Mouse (Mus musculus): ENCODE results near the gene Trappc13. TPM values are rescaled to one million over a fixed set of nuclear protein-coding genes. Genes with fewer than 3 reads are reported as not detected.
"Not testable (repeated sequence)": the region's sequence is repeated elsewhere in the genome, so short reads cannot be mapped to it uniquely, and the experiment has no call there.

The Trappc13 gene
- 66.2 and 69.8 TPM in 2 replicates for polyA plus RNA-seq (2015; fragmentation: Nextera tagmentation; extraction: Ambion mirVana)

DNA sequence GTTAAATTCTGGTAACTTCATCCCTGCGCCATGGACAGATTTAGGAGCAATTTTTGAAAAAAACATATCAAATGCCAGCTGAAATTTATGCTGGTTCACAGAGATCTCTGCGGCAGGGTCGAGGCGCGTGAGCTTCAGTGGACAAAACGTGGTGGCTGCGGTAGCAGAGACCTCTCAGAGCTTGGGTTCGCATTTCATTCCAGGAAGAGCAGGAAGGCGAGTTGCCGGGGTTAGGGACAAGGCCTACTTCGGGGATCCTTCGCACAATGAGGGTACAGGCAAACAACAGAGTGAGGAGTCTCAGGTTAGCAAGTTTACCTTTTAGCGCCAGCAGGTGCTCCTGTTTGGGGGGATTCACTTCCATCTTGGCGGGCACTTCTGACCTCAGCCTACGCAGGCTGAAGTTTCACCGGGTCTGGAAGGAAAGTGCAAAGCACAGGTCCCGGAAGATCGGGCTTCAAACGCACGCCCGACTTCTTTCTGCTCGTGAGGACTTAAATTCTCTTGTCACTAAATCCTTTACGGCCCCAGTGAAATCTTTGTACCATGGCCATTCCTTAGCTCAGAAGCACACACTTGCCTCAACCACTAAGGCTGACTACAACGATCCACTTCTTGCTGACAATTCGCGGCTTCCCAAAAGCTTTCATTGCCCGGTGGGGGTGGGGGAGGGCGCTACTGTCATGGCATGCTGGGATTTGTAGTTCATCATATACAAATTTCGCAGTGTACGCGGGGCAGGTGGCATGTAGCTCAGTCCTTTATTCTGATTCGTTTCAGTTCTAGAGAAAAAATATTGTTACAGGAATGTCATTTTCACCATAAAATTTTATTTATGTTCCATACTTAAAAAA is at the start of gene Trappc13:
Gene Trappc13 (minus strand): TSS at position 674 of the 854 bp plus-strand sequence.
- peak; percentile 93 for ATAC-seq (replicated peaks; ENCODE audit: low FRiP score)
- Histone ChIP-seq H3K4me2 (peak within 1 kb of the TSS; percentile 65), H3K4me1 (peaks cover 12% of the 10 kb centered on the region)

GRCm38 (mm10) chr13:104227478-104227877 is 49.2 kb upstream of the Trappc13 start:
- Histone ChIP-seq H3K27me3 (no peaks in the 10 kb centered on the region), H3K4me1 (peaks cover 10% of the 10 kb centered on the region), H3K9me3 (replicated peaks) (no peaks in the 10 kb centered on the region), H3K4me3 (replicated peaks) (peak overlapping the region; percentile 87), H3K27ac (no peak overlapping the region), H3K4me2 (peak overlapping the region; percentile 62), H3K36me3 (peaks cover 9% of the 10 kb centered on the region; the same call in 1 of the 2 replicates), H3K9ac (peak overlapping the region; percentile 79)
- 60% methylated on average over 3 of the region's 3 CpGs for WGBS
- no peak for ATAC-seq (replicated peaks; ENCODE audit: low FRiP score)

More for the DNA sequence above, at the start of gene Trappc13:
- Histone ChIP-seq H3K9ac (peak within 1 kb of the TSS; percentile 68), H3K4me3 (replicated peaks) (peak within 1 kb of the TSS; percentile 83), H3K27ac (peak within 1 kb of the TSS; percentile 91), H3K27me3 (no peaks in the 10 kb centered on the region), H3K36me3 (peaks cover 28% of the 10 kb centered on the region), H3K9me3 (replicated peaks) (no peaks in the 10 kb centered on the region)
- under 1% methylated on average over 32 of the region's 32 CpGs for WGBS

GRCm38 (mm10) chr13:104204313-104204712 is 26.0 kb upstream of the Trappc13 start:
- Histone ChIP-seq H3K27ac (no peak overlapping the region), H3K4me3 (replicated peaks) (no peak overlapping the region), H3K27me3 (no peaks in the 10 kb centered on the region), H3K4me1 (no peaks in the 10 kb centered on the region), H3K9ac (no peak overlapping the region), H3K9me3 (replicated peaks) (no peaks in the 10 kb centered on the region), H3K36me3 (peaks cover 48% of the 10 kb centered on the region), H3K4me2 (no peak overlapping the region)
- 68% methylated on average over 1 of the region's 1 CpGs for WGBS
- ATAC-seq (replicated peaks; ENCODE audit: low FRiP score), result no peak

GRCm38 (mm10) chr13:104195891-104196290 is 17.6 kb upstream of the Trappc13 start:
- H3K4me1 ChIP-seq; H3K4me2 ChIP-seq; H3K27me3 ChIP-seq; H3K4me3 ChIP-seq (replicated peaks); H3K9me3 ChIP-seq (replicated peaks); ATAC-seq (replicated peaks; ENCODE audit: low FRiP score); H3K9ac ChIP-seq; H3K27ac ChIP-seq: not testable (repeated sequence)
- H3K36me3 ChIP-seq, result peaks cover 57% of the 10 kb centered on the region

- H3K27me3 ChIP-seq, result no peaks in the 10 kb centered on the region
- no peak for ATAC-seq (replicated peaks; ENCODE audit: low FRiP score)
- no peak overlapping the region for H3K27ac ChIP-seq
- H3K9me3 ChIP-seq (replicated peaks), result no peaks in the 10 kb centered on the region
- H3K4me3 ChIP-seq (replicated peaks), result no peak overlapping the region
- H3K4me1 ChIP-seq, result no peaks in the 10 kb centered on the region
- no peak overlapping the region for H3K9ac ChIP-seq
- H3K36me3 ChIP-seq, result peaks cover 65% of the 10 kb centered on the region
- H3K4me2 ChIP-seq, result no peak overlapping the region
- 85% methylated on average over 4 of the region's 4 CpGs for WGBS
Observed at GRCm38 (mm10) chr13:104187357-104187756, 9.1 kb upstream of the Trappc13 start.

DNA sequence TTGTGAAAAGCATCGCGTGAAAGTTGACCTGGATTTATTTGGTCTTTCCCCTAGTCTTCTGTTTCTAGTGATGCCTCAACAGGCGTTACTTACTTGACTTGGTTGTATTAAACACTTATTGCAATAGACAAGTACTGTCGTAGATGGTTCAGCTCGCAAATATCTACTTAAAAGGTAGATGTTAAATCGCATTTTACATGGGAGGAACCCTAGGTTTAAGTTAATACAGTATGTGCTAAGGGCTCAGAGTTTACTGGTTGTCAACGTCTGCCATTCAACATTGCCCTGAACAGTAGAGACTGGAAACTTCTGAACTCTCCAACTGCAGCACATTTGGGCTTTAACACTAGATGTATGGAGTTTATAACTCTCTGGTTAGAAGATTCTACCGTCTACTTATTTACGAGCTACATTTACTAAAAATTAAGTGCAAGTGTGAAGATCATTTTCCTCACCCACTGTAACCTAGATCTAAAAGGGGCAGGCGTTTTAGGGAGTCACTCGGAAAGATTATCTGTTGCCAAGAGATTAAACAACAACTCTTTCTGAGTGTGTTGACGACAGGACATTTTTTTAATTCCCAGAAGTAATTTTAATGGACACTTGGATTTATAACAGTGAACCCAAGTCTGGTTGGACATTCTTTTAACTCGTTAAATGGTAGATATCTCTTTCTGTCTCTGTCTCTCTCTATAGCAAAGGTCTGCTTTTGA is 1.1 kb upstream of the Trappc13 start:
- WGBS, result 12% methylated on average over 13 of the region's 13 CpGs
- Histone ChIP-seq H3K9me3 (replicated peaks) (no peaks in the 10 kb centered on the region), H3K27me3 (no peaks in the 10 kb centered on the region), H3K4me1 (peaks cover 12% of the 10 kb centered on the region), H3K9ac (peak overlapping the region; percentile 68), H3K36me3 (peaks cover 36% of the 10 kb centered on the region), H3K4me3 (replicated peaks) (peak overlapping the region; percentile 83), H3K4me2 (peak overlapping the region; percentile 60), H3K27ac (peak overlapping the region; percentile 83)
- ATAC-seq (replicated peaks; ENCODE audit: low FRiP score), result no peak

DNA sequence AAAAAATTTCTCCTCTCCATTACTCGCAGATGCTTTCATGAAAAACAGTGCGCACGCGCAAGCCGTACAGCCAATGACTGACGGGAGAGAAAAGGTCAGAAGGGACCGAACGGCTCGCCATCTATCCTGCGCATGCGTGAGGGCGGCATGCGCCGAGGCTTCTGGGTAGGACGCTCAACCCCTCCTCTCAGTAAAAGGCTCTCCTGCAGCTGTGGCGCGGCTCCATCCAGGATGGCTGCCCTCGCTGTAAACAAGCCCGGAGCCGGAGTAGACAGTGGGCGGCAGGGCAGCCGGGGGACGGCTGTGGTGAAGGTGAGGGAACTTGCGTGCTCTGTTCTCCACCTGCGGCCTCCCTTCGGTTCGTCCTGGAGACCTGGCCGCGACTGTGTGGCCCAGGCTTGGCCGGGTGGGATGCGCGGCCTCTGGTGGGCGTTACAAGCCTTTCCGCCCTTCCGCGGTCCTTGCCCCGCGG is 417 bp upstream of the Trappc13 start, which contains the start of gene Trim23:
Gene Trim23 (plus strand): TSS at position 148 of the 472 bp plus-strand sequence.
- Histone ChIP-seq H3K4me2 (peak within 1 kb of the TSS; percentile 65), H3K27me3 (no peaks in the 10 kb centered on the region), H3K4me3 (replicated peaks) (peak within 1 kb of the TSS; percentile 83), H3K36me3 (peaks cover 33% of the 10 kb centered on the region), H3K9me3 (replicated peaks) (no peaks in the 10 kb centered on the region), H3K4me1 (peaks cover 12% of the 10 kb centered on the region), H3K27ac (peak within 1 kb of the TSS; percentile 91), H3K9ac (peak within 1 kb of the TSS; percentile 68)
- WGBS, result under 1% methylated on average over 38 of the region's 38 CpGs
- peak; percentile 98 for ATAC-seq (replicated peaks; ENCODE audit: low FRiP score)

DNA sequence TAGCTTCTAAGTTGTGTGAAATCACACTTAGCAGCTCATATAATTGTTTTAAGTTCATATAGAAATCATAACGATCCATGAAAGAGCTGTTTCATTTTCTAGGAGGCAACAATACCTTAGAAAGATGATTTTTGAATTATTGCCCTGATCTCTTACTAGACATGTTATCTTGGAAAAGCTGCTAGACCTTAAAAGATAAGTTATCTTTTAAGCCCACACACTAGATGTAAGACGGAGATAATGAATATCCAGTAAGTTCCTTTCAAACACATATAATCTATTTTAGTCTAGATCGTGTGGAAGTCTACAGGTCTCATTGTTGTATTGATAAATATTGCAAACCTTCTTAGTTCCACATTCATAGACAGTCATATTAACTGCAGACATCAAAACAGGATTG is 1.4 kb downstream of the Trappc13 start:
- peaks cover 12% of the 10 kb centered on the region for H3K4me1 ChIP-seq
- H3K27ac ChIP-seq, result no peak overlapping the region
- H3K36me3 ChIP-seq, result peaks cover 19% of the 10 kb centered on the region
- peak overlapping the region; percentile 83 for H3K4me3 ChIP-seq (replicated peaks)
- H3K27me3 ChIP-seq, result no peaks in the 10 kb centered on the region
- peak overlapping the region; percentile 65 for H3K4me2 ChIP-seq
- no peaks in the 10 kb centered on the region for H3K9me3 ChIP-seq (replicated peaks)
- no peak overlapping the region for H3K9ac ChIP-seq
- no peak for ATAC-seq (replicated peaks; ENCODE audit: low FRiP score)
- 73% methylated on average over 3 of the region's 3 CpGs for WGBS

- H3K9me3 ChIP-seq (replicated peaks), result no peaks in the 10 kb centered on the region
- H3K27me3 ChIP-seq, result no peaks in the 10 kb centered on the region
- no peak overlapping the region for H3K4me2 ChIP-seq
- H3K36me3 ChIP-seq, result peaks cover 28% of the 10 kb centered on the region
- H3K9ac ChIP-seq, result no peak overlapping the region
- ATAC-seq (replicated peaks; ENCODE audit: low FRiP score), result no peak
- H3K4me1 ChIP-seq, result peaks cover 7% of the 10 kb centered on the region
- no peak overlapping the region for H3K4me3 ChIP-seq (replicated peaks)
- no peak overlapping the region for H3K27ac ChIP-seq
Observed at GRCm38 (mm10) chr13:104172498-104172897, 5.8 kb downstream of the Trappc13 start.

GRCm38 (mm10) chr13:104171711-104172110 is 6.6 kb downstream of the Trappc13 start:
- Histone ChIP-seq H3K36me3 (peaks cover 34% of the 10 kb centered on the region), H3K9me3 (replicated peaks) (no peaks in the 10 kb centered on the region), H3K27me3 (no peaks in the 10 kb centered on the region), H3K4me3 (replicated peaks) (no peak overlapping the region), H3K9ac (no peak overlapping the region), H3K4me2 (no peak overlapping the region), H3K4me1 (peaks cover 4% of the 10 kb centered on the region), H3K27ac (no peak overlapping the region)
- ATAC-seq (replicated peaks; ENCODE audit: low FRiP score), result no peak
- WGBS, result 95% methylated on average over 5 of the region's 5 CpGs

- Histone ChIP-seq H3K27me3 (no peaks in the 10 kb centered on the region), H3K9me3 (replicated peaks) (no peaks in the 10 kb centered on the region), H3K36me3 (peaks cover 63% of the 10 kb centered on the region), H3K4me2 (no peak overlapping the region), H3K4me3 (replicated peaks) (no peak overlapping the region), H3K9ac (no peak overlapping the region), H3K4me1 (no peaks in the 10 kb centered on the region), H3K27ac (no peak overlapping the region)
- no peak for ATAC-seq (replicated peaks; ENCODE audit: low FRiP score)
- 82% methylated on average over 1 of the region's 1 CpGs for WGBS
Observed at GRCm38 (mm10) chr13:104155686-104156085, 22.6 kb downstream of the Trappc13 start.

GRCm38 (mm10) chr13:104155106-104155505 is 23.2 kb downstream of the Trappc13 start:
- no peaks in the 10 kb centered on the region for H3K9me3 ChIP-seq (replicated peaks)
- H3K36me3 ChIP-seq, result peaks cover 61% of the 10 kb centered on the region
- no peak overlapping the region for H3K4me3 ChIP-seq (replicated peaks)
- H3K4me2 ChIP-seq, result no peak overlapping the region
- WGBS, result 91% methylated on average over 7 of the region's 7 CpGs
- no peaks in the 10 kb centered on the region for H3K4me1 ChIP-seq
- no peak for ATAC-seq (replicated peaks; ENCODE audit: low FRiP score)
- H3K27ac ChIP-seq, result no peak overlapping the region
- no peaks in the 10 kb centered on the region for H3K27me3 ChIP-seq
- H3K9ac ChIP-seq, result no peak overlapping the region

All from kidney, embryonic 15.5 days (tissue).